Mouse (Mus musculus): ENCODE data around the gene Nfia. TPM values are rescaled to one million over a fixed set of nuclear protein-coding genes. Genes with fewer than 3 reads are reported as not detected.

Nfia gene
- polyA plus RNA-seq, 1 experiment from 2014 or later: 37.2 TPM

GRCm38 (mm10) chr4:98086976-98087375, 314.4 kb downstream of the Nfia start:
- no peaks in the 10 kb centered on the region for H3K9me3 ChIP-seq (ENCODE audit: control insufficient read depth, low read length)
- no peaks in the 10 kb centered on the region for H3K36me3 ChIP-seq (ENCODE audit: control insufficient read depth, insufficient read depth, low read length)
- no peak overlapping the region for H3K27ac ChIP-seq (replicated peaks; ENCODE audit: low read depth, low read length)
- ATAC-seq (ENCODE audit: low FRiP score, low TSS enrichment) (no peak), DNase-seq (no peak)
- H3K27me3 ChIP-seq (ENCODE audit: control insufficient read depth, insufficient read depth, low read length): no peaks in the 10 kb centered on the region
- no peaks in the 10 kb centered on the region for H3K4me1 ChIP-seq (ENCODE audit: control insufficient read depth, insufficient read depth, low read length)
- 82% methylated on average over 4 of the region's 4 CpGs for WGBS
- no peak overlapping the region for H3K4me3 ChIP-seq (replicated peaks; ENCODE audit: low read depth, low read length)
- no peak overlapping the region for H3K9ac ChIP-seq (replicated peaks; ENCODE audit: low read length)
- no peak overlapping the region for H3K4me2 ChIP-seq (ENCODE audit: low read length)

GRCm38 (mm10) chr4:98089985-98090384, 317.5 kb downstream of the Nfia start:
- no peak overlapping the region for H3K4me2 ChIP-seq (ENCODE audit: low read length)
- H3K4me3 ChIP-seq (replicated peaks; ENCODE audit: low read depth, low read length): no peak overlapping the region
- no peaks in the 10 kb centered on the region for H3K9me3 ChIP-seq (ENCODE audit: control insufficient read depth, low read length)
- H3K27me3 ChIP-seq (ENCODE audit: control insufficient read depth, insufficient read depth, low read length): no peaks in the 10 kb centered on the region
- no peak overlapping the region for H3K27ac ChIP-seq (replicated peaks; ENCODE audit: low read depth, low read length)
- no peaks in the 10 kb centered on the region for H3K36me3 ChIP-seq (ENCODE audit: control insufficient read depth, insufficient read depth, low read length)
- no peak overlapping the region for H3K9ac ChIP-seq (replicated peaks; ENCODE audit: low read length)
- WGBS: 34% methylated on average over 6 of the region's 6 CpGs
- no peak for ATAC-seq (ENCODE audit: low FRiP score, low TSS enrichment)
- peaks cover 9% of the 10 kb centered on the region for H3K4me1 ChIP-seq (ENCODE audit: control insufficient read depth, insufficient read depth, low read length)
- no peak for DNase-seq

- H3K4me3 ChIP-seq (replicated peaks; ENCODE audit: low read depth, low read length): no peak overlapping the region
- H3K4me2 ChIP-seq (ENCODE audit: low read length): no peak overlapping the region
- ATAC-seq (ENCODE audit: low FRiP score, low TSS enrichment) (no peak), DNase-seq (no peak)
- no peaks in the 10 kb centered on the region for H3K9me3 ChIP-seq (ENCODE audit: control insufficient read depth, low read length)
- no peak overlapping the region for H3K9ac ChIP-seq (replicated peaks; ENCODE audit: low read length)
- H3K27me3 ChIP-seq (ENCODE audit: control insufficient read depth, insufficient read depth, low read length): no peaks in the 10 kb centered on the region
- WGBS: 59% methylated on average over 3 of the region's 3 CpGs
- H3K27ac ChIP-seq (replicated peaks; ENCODE audit: low read depth, low read length): no peak overlapping the region
- H3K36me3 ChIP-seq (ENCODE audit: control insufficient read depth, insufficient read depth, low read length): no peaks in the 10 kb centered on the region
- H3K4me1 ChIP-seq (ENCODE audit: control insufficient read depth, insufficient read depth, low read length): peaks cover 9% of the 10 kb centered on the region
Measured at GRCm38 (mm10) chr4:98090586-98090985, 318.1 kb downstream of the Nfia start.

- ATAC-seq (ENCODE audit: low FRiP score, low TSS enrichment) (no peak), DNase-seq (no peak)
- H3K4me2 ChIP-seq (ENCODE audit: low read length): no peak overlapping the region
- H3K27ac ChIP-seq (replicated peaks; ENCODE audit: low read depth, low read length): no peak overlapping the region
- WGBS: 75% methylated on average over 4 of the region's 4 CpGs
- H3K9me3 ChIP-seq (ENCODE audit: control insufficient read depth, low read length): no peaks in the 10 kb centered on the region
- H3K9ac ChIP-seq (replicated peaks; ENCODE audit: low read length): no peak overlapping the region
- H3K4me3 ChIP-seq (replicated peaks; ENCODE audit: low read depth, low read length): no peak overlapping the region
- H3K27me3 ChIP-seq (ENCODE audit: control insufficient read depth, insufficient read depth, low read length): no peaks in the 10 kb centered on the region
- H3K36me3 ChIP-seq (ENCODE audit: control insufficient read depth, insufficient read depth, low read length): no peaks in the 10 kb centered on the region
- H3K4me1 ChIP-seq (ENCODE audit: control insufficient read depth, insufficient read depth, low read length): peaks cover 9% of the 10 kb centered on the region
Measured at GRCm38 (mm10) chr4:98091368-98091827, 318.9 kb downstream of the Nfia start.

- ATAC-seq (ENCODE audit: low FRiP score, low TSS enrichment): no peak
- WGBS: 94% methylated on average over 5 of the region's 5 CpGs
- Histone ChIP-seq H3K27me3 (ENCODE audit: control insufficient read depth, insufficient read depth, low read length) (no peaks in the 10 kb centered on the region), H3K4me1 (ENCODE audit: control insufficient read depth, insufficient read depth, low read length) (peaks cover 9% of the 10 kb centered on the region), H3K36me3 (ENCODE audit: control insufficient read depth, insufficient read depth, low read length) (no peaks in the 10 kb centered on the region), H3K4me2 (ENCODE audit: low read length) (no peak overlapping the region), H3K4me3 (replicated peaks; ENCODE audit: low read depth, low read length) (no peak overlapping the region), H3K27ac (replicated peaks; ENCODE audit: low read depth, low read length) (no peak overlapping the region), H3K9me3 (ENCODE audit: control insufficient read depth, low read length) (no peaks in the 10 kb centered on the region), H3K9ac (replicated peaks; ENCODE audit: low read length) (no peak overlapping the region)
- DNase-seq: no peak
Measured at GRCm38 (mm10) chr4:98091901-98092472, 319.5 kb downstream of the Nfia start.

GRCm38 (mm10) chr4:98094112-98094805, 321.7 kb downstream of the Nfia start:
- Histone ChIP-seq H3K27me3 (ENCODE audit: control insufficient read depth, insufficient read depth, low read length) (no peaks in the 10 kb centered on the region), H3K4me1 (ENCODE audit: control insufficient read depth, insufficient read depth, low read length) (peaks cover 9% of the 10 kb centered on the region), H3K4me3 (replicated peaks; ENCODE audit: low read depth, low read length) (0 out of 2 replicates have a peak overlapping the region, but pooled peaks have one; percentile 13), H3K9me3 (ENCODE audit: control insufficient read depth, low read length) (no peaks in the 10 kb centered on the region), H3K36me3 (ENCODE audit: control insufficient read depth, insufficient read depth, low read length) (no peaks in the 10 kb centered on the region), H3K4me2 (ENCODE audit: low read length) (peak overlapping the region; percentile 41), H3K27ac (replicated peaks; ENCODE audit: low read depth, low read length) (peak overlapping the region; percentile 50), H3K9ac (replicated peaks; ENCODE audit: low read length) (no peak overlapping the region)
- 17% methylated on average over 19 of the region's 19 CpGs for WGBS
- 0 out of 2 replicates have a peak, but pooled peaks have one; percentile 32 for ATAC-seq (ENCODE audit: low FRiP score, low TSS enrichment)
- peak; percentile 43 for DNase-seq

GRCm38 (mm10) chr4:98095060-98095459, 322.5 kb downstream of the Nfia start:
- DNase-seq (no peak), ATAC-seq (ENCODE audit: low FRiP score, low TSS enrichment) (no peak)
- 80% methylated on average over 2 of the region's 2 CpGs for WGBS
- no peaks in the 10 kb centered on the region for H3K36me3 ChIP-seq (ENCODE audit: control insufficient read depth, insufficient read depth, low read length)
- no peak overlapping the region for H3K9ac ChIP-seq (replicated peaks; ENCODE audit: low read length)
- H3K27me3 ChIP-seq (ENCODE audit: control insufficient read depth, insufficient read depth, low read length): no peaks in the 10 kb centered on the region
- H3K9me3 ChIP-seq (ENCODE audit: control insufficient read depth, low read length): no peaks in the 10 kb centered on the region
- no peak overlapping the region for H3K27ac ChIP-seq (replicated peaks; ENCODE audit: low read depth, low read length)
- H3K4me1 ChIP-seq (ENCODE audit: control insufficient read depth, insufficient read depth, low read length): peaks cover 15% of the 10 kb centered on the region
- H3K4me3 ChIP-seq (replicated peaks; ENCODE audit: low read depth, low read length): no peak overlapping the region
- no peak overlapping the region for H3K4me2 ChIP-seq (ENCODE audit: low read length)

GRCm38 (mm10) chr4:98097013-98097566, 324.6 kb downstream of the Nfia start:
- Histone ChIP-seq H3K4me3 (replicated peaks; ENCODE audit: low read depth, low read length) (no peak overlapping the region), H3K4me2 (ENCODE audit: low read length) (no peak overlapping the region), H3K9ac (replicated peaks; ENCODE audit: low read length) (no peak overlapping the region), H3K36me3 (ENCODE audit: control insufficient read depth, insufficient read depth, low read length) (no peaks in the 10 kb centered on the region), H3K27ac (replicated peaks; ENCODE audit: low read depth, low read length) (no peak overlapping the region), H3K9me3 (ENCODE audit: control insufficient read depth, low read length) (no peaks in the 10 kb centered on the region), H3K4me1 (ENCODE audit: control insufficient read depth, insufficient read depth, low read length) (peaks cover 28% of the 10 kb centered on the region), H3K27me3 (ENCODE audit: control insufficient read depth, insufficient read depth, low read length) (no peaks in the 10 kb centered on the region)
- 89% methylated on average over 4 of the region's 4 CpGs for WGBS
- DNase-seq (no peak), ATAC-seq (ENCODE audit: low FRiP score, low TSS enrichment) (no peak)

GRCm38 (mm10) chr4:98098663-98099062, 326.1 kb downstream of the Nfia start:
- Histone ChIP-seq H3K27ac (replicated peaks; ENCODE audit: low read depth, low read length) (no peak overlapping the region), H3K9ac (replicated peaks; ENCODE audit: low read length) (no peak overlapping the region), H3K4me3 (replicated peaks; ENCODE audit: low read depth, low read length) (no peak overlapping the region), H3K36me3 (ENCODE audit: control insufficient read depth, insufficient read depth, low read length) (no peaks in the 10 kb centered on the region), H3K9me3 (ENCODE audit: control insufficient read depth, low read length) (no peaks in the 10 kb centered on the region), H3K27me3 (ENCODE audit: control insufficient read depth, insufficient read depth, low read length) (no peaks in the 10 kb centered on the region), H3K4me2 (ENCODE audit: low read length) (no peak overlapping the region), H3K4me1 (ENCODE audit: control insufficient read depth, insufficient read depth, low read length) (peaks cover 41% of the 10 kb centered on the region)
- 53% methylated on average over 1 of the region's 1 CpGs for WGBS
- ATAC-seq (ENCODE audit: low FRiP score, low TSS enrichment): no peak
- DNase-seq: no peak

All from midbrain, embryonic 14.5 days (tissue).